Mouse (Mus musculus): ENCODE measurements around the gene 1810062G17Rik. TPM values are rescaled to one million over a fixed set of nuclear protein-coding genes. Genes with fewer than 3 reads are reported as not detected.

Gene 1810062G17Rik
- total RNA-seq, 4 experiments from 2014 or later: not detected

DNA sequence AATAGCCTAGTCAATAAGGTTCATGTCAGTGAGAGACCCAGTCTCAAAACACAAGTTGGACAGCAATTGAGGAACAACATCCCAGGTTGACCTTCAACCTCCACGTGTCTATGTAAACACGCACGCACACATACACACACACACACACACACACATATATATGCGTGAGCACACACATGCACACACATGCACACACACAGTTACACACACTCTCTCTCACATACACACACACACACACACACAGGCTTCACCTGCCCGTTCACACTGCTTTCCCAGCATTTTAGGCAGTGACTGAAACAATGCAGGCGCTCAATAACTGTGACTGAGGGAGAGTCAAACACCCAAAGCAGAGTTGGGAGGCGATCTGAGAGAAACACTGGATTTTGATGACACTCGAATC lies 29.6 kb downstream of the 1810062G17Rik start:
- DNase-seq (ENCODE audit: low spot score in 2 of 2): no peak

DNA sequence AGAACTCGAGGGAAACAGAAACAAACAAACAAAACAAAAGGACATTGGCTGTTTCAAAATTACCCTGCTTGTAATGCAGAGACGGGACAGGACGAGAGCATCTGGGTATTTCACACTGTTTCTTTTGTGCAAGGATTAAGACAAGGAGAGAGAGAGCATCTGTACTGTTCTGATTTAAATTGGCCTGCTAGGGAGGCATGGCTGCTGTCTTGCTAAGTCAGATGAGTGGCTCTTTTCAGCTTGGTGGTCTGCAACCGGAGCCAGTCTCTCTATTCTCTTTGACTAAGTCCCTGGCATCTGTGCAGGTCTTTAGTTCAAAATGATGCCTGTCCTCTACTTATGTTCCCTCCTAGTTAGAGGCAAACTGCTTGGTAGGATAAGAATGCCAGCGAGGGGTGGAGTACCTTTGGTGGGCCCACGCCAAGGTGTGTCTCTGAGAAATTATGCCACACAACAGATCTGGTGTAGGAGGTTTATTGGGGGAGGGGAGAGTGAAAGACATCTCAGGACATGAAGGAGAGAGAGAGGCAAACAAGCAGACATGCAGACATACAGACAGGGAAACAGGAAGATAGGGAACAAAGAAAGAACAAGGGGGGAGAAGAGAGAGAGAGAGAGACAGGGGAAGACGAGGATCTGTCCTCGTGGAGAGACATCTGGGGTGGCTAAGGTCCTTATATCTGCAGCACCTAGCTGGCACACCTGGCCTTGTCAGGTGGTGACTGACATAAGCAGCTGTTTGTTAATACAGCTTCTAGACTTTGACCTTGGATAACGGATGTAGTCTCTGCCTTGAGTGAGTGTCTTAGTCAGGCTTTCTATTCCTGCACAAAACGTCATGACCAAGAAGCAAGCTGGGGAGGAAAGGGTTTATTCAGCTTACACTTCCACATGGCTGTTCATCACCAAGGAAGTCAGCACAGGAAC lies 30.3 kb downstream of the 1810062G17Rik start:
- no peak for DNase-seq (ENCODE audit: low spot score in 2 of 2)

DNA sequence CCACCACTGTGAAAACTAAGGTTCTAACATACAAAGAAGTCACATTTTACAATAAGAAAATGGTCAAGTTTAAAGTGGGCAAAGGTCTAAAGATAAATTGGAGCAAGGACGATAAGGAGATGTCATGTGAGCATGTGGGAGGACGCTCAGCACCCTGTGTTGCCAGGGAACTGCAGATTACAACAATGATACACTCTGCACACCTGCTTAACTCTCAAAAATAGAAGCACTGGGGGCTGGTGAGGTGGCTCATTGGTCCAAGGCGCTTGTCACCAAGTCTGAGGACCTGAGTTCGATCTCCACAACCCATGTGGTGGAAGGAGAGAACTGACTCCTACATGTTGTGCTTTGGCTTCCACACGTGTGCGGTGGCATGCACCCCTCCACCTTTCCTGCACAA lies 35.8 kb downstream of the 1810062G17Rik start:
- no peak for DNase-seq (ENCODE audit: low spot score in 2 of 2)

DNA sequence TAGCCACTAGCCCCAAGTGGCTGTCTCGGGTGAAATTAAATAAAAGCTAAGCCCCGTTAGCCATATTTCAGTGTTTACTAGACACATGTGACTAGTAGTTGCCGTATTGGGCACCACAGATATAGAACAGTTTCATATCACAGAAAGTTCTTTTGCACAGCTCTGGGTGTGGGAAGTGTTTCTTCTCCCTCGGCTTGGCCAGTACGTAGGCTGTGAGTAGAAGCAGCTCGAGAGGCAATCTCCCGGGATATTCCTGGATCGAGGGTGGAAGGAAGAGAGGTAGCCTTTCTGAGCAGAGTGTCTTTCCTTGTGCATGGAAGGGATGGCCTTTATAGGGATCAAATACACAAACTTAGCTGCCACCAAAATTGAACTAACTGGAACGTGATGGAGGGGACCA lies 40.5 kb downstream of the 1810062G17Rik start:
- no peak for DNase-seq (ENCODE audit: low spot score in 2 of 2)

DNA sequence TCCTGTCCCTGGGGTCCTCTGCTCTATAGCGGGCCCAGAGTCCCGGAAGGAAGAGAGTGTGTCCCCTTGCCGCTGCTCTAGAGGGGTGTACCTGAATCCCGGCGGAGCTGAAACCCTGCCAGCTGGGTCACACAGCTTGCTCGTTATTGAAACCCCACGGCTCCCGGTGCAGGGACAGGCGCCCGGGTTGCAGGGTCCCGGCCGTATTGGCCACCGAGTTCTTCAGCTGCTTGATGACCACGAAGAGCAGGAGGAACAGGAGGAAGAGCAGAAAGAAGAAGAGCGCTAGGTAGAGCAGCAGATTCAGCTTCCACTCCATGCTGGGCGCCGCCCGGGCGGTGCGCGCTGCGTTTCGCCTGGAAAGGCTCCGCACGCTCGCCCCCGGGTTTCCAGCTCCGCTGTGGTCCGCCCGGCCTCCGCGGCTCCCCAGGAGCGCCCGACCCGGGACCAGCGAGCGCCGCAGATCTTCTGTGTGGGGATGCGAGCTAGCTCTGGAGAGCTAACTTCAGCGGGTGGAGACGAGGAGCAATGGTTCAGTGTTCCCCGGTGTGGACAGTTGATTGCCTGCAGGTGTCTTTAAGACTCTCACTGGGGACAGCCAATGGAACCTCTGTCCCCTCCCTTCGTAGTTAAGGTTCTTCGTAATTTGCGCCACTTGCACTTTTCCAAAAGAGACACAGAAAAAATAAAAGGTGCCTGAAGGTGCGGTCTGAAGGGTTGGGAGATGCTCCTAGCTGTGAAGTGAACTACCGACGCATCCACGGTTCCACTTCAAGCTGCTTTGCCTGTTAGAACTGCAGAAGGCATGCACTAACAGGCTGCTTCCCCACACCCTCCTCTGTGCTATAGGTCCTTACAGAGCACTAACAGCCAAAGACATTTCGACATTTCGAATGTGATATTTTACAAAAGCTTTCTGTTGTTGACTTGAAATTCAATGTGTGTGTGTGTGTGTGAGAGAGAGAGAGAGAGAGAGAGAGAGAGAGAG lies 45.6 kb downstream of the 1810062G17Rik start, which contains the start of gene Gm11549:
Gm11549 (minus strand) TSS at position 741 of the 988 bp plus-strand sequence.
- no peak for DNase-seq (ENCODE audit: low spot score in 2 of 2)

DNA sequence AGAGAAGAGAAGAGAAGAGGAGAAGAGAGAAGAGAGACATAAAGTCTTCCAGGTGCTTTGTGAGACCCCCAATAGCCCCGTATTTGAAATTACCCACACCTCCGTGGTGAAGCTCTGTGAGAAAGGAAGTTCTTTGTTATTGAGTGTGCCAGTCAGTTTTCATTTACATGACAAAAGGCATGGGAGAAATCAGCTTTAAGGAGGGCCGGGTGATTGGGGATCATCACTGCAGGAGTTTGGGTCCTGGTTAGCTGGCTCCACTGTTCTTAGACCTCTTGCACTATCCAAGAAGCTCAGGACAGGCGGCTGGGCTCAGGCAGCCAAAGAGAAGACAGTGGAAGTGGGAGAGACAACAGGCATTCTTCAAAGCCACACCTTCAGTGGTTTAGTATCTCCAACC lies 46.4 kb downstream of the 1810062G17Rik start:
- no peak for DNase-seq (ENCODE audit: low spot score in 2 of 2)

DNA sequence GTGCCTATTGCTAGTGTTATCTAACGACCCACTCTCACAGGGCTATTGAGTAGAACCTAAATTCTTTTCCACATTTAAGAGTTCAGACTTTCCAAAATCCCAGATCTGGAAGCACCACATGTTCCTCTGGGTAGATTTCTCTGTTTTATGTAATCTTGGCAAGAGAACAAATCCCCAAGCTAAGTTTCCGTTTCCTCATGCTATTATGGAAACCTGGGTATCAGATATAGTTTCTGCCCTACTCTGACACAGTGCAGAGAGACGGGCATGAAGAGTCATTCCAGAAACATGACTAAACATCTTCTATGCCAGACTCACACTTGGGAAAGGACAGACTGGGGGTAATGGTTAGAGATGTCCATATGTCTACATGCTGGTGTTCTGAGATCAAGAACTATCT lies 48.7 kb downstream of the 1810062G17Rik start:
- no peak for DNase-seq (ENCODE audit: low spot score in 2 of 2)

DNA sequence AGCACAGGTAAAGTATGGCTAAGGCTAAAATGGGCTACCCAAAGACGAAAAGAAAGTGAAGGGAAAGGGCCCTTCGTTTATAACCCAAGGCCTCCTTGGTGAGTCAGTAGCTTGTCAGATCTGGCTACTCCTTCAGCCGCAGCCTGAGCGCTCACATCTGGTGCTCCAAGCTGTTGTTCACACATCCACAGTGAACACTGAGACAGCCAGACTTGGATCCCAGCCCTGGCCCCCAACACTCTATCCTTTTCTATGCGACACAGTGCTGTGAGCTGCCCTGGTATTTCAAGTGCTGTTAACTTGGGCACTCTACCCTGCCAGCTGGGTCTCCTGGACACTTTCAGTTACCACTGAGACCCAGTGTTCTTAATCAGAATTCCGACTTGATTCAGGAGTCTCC lies 54.6 kb downstream of the 1810062G17Rik start:
- DNase-seq (ENCODE audit: low spot score in 2 of 2): peak in 1 of 2 experiments; percentile 44

DNA sequence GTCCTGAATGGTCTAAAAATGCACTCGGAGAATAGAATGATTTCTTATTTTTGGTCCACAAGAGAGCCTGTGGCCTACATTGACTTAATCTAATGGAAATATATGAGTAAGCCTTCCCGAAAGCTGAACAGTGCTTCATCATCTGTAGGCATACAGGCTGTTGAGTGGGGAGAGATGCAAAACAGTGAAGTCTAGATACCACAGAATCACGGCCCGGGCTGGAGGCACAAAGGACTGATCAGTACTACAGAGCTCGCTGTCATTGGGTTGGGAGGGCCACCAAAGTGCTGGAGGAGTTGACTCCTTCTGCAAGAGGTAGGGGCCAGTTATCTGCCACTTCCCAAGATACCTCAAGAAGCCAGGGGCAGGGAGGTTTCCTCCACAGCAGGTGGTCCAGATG lies 55.0 kb downstream of the 1810062G17Rik start:
- DNase-seq (ENCODE audit: low spot score in 2 of 2): no peak

DNA sequence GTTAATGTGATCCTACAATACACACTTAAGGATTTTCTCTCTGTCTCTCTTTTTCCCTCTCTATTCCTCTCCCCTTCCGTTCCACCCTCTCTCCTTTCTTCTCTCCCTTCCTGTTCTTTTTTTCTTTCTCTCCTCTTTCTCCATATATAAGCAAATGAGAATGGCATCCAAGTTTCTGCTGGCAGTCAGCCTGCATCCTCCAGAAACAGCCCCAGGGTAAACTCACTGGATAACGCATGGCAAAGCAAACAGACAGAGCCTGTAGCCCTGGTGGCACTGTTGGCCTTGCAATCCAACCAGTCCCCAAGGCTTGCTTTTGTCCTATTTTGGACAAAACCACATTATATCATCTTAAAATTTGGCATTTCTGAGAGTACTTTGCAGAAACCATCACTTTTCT lies 55.5 kb downstream of the 1810062G17Rik start:
- no peak for DNase-seq (ENCODE audit: low spot score in 2 of 2)

Small RNA genes within 50 kb of the gene (microRNA-seq; reads per million reads assigned to microRNA genes)
- gene Mir7009: 0 to 0.25 reads per million in 2 experiments

Other genes starting within 250 kb of the 1810062G17Rik start
- 10 to 100 TPM; 53.9 to 99.1 (median 73.0) TPM for gene Anxa5, start within 50 bp of the 1810062G17Rik start, total RNA-seq (2022)
- gene Gm11549, start 45.9 kb downstream of the 1810062G17Rik start, total RNA-seq (2022): 1 to 10 TPM; 2.7 to 4.2 (median 3.1) TPM
- 10 to 100 TPM; 39.0 to 42.2 (median 40.3) TPM for gene Exosc9, start 76.7 kb downstream of the 1810062G17Rik start, total RNA-seq (2022)
- 1 to 10 TPM; 1.1 to 1.3 (median 1.2) TPM for gene Ccna2, start 96.2 kb downstream of the 1810062G17Rik start, total RNA-seq (2022)
- 10 to 100 TPM; 16.1 to 24.6 (median 19.5) TPM for gene Bbs7, start 137.5 kb downstream of the 1810062G17Rik start, total RNA-seq (2022)
- 1 to 10 TPM; 3.9 to 9.6 (median 6.6) TPM for gene Trpc3, start 214.2 kb downstream of the 1810062G17Rik start, total RNA-seq (2022)

Measured in layer of hippocampus, adult 8-10 months (tissue).